Mouse (Mus musculus) mammary gland, adult 2 months (tissue): ENCODE measurements around the gene Pcolce. TPM values are rescaled to one million over a fixed set of nuclear protein-coding genes. Genes with fewer than 3 reads are reported as not detected.

Experiments used
- polyA plus RNA-seq: library from polyadenylated mRNA; depleted of rRNA; stranded (reverse); fragments of >200 nt; gene quantifications from 2 replicates; pipeline ENCODE4 v1.2.3, GENCODE M21; 2012; ENCODE audit warnings: low replicate concordance; rRNA removed

Pcolce gene
- polyA plus RNA-seq: 195 and 196 TPM in 2 replicates

DNA sequence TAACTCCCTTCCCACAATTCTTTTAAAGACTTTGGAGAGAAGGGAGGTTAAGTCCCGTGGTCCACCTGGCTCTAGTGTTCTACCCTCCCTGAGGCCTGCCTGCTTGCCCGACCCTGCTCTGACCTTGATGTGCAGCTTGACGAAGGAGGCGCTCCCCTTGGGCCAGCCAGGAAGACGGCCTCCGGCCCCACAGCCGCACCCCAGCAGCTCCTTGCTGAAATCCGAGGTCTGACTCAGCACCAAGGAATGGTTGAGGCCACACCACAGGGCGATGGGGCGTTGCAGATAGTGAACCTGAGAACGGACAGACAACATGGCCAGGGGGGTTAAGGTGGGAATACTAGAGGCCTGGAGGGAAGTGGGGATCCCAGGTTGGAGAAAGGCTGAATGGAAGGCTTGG, at the start of gene Pcolce:
Pcolce (minus strand) TSS at position 235 of the 400 bp plus-strand sequence.

DNA sequence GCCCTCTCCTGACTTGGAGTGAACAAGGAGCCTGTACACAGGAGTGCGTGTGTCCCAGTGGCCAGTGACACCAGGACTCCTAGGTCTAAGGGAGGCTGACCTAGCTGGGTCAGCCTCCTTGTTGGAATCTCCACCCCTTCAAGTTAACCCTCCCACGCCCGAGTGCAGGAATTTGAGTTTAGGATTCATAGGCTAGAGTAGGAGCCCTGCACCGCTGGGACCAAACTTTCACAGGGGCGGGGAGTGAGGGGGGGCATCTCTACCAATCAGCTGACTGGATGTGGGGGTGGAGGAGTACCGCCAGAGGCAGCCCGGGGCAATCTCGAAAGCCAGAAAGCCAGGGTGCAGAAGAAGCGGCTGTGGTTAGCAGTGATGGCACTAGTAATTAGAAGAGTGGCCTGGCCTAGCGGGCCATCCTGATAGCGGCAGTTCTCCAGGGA, 32.1 kb upstream of the Pcolce start, which contains the start of gene Irs3:
Irs3 (minus strand) TSS at position 63 of the 440 bp plus-strand sequence.

DNA sequence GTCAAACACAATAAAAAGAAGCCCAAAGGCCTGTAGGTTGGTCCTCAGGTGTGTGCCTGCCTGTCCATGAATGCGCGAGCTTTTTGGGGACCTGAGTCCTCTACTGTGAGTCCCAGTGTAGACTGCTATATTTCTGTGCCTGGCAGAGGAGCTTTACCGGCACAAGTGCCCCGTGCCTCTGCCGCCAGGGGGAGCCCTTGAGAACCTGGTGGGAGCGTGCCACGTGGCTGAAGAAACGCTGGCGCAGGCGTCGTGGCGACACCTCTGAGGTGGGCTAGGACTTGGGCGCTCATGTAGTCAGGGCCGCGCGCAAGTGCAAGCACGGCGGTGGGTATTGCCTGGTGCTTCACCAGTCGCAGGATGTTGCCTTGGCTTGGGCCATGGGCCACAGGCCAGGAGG, 27.5 kb upstream of the Pcolce start, which contains the start of gene Sap25:
Sap25 (plus strand) TSS at position 281 of the 400 bp plus-strand sequence.

DNA sequence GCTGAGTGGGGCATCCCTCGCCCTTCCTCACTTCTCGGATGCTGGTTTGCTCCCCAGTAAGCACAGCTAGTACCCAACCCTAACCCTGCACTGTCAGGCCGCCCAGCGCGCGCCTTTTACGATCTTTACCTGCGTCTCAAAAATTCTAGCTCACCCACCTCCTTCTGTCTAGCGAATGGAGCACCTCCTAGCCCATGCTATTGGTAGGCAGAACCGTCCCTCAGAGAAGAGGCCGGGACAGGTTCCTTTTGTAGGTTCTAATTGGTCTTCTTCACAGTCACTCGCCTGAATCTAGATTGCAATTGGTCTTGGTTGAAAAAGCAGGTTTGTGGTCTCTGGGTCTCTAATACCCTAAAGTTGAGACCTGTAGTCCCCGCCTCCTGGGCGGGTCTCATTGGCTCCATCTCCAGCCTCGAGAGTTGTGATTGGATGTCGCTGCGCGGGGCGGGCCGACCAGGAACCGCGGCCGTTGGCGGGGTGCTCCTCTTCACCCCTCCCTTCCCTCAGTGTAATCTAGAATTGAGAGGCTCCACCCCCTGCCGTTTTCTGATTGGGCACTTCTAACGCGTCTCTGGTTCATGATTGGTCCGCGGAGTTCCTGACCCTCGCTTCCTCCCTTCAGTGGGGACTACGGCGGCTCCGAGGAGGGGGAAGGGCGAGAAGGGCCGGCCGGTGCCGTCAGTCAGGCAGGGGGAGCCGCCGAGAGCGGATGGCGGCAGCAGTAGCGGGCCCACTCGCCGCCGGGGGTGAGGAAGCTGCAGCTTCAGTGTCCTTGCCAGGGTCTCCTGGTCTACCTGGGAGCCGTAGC, 15.1 kb upstream of the Pcolce start, which contains the start of the genes Fbxo24, Lrch4 and Gm20605:
Fbxo24 (minus strand) TSS at position 505 of the 808 bp plus-strand sequence.
Lrch4 (plus strand) TSS at position 624 of the 808 bp plus-strand sequence.
Gm20605 (plus strand) TSS at position 678 of the 808 bp plus-strand sequence.

DNA sequence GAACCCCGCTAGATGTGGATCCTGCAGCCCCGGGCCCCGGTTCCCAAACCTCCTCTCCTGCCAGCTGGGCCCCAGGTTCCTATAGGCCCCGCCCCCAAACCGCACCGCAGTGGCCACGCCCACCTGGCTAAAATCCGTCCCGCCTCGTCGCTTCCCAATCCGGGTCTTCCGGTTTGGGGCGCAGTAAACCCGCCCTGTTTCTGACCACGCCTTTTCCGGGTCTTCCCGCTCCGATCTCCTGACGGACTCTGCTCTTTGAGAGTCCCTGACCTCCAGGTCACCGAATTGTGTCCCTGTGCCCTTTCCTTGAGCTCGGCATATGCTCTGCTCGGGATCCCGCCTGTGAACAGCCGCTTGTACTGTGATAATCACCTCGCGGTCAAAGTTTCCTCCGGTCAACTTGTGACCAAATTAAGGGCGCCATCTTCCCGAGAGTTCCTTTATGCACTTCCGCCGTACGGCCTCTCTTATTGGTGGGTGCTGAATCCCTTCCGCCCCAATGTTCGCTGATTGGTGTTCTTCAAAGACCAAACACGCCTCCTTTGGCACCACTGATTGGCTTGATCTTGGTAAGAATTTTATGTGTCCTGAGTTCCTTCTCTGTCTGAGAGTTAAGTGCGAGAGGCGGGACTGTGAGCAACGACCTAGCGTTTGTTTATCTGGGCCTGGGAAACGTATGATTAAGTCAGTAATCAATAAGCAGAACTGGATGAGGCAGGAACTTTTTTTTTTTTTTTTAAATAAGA, 12.8 kb downstream of the Pcolce start, which contains the start of gene Mospd3:
Mospd3 (minus strand) TSS at position 440 of the 746 bp plus-strand sequence.

DNA sequence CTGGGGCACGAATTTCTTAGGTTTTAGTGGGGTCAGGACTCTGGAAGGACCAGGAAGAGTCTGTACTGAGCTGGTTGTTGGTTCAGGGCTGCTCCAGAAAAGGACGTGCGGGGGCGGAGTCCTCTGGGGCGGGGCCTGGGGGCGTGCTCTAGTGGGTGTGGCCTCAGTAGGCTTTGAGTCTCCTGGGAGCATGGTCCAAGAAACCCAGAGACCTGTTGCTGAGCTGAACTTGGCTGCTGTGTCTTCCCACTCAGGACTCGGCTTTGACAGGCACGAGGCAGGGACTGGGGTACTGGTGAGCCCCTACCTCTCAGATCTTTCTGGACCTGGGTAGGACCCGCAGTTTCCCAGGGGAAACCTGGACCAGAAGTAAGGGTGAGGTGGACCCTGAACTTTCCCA, 43.9 kb downstream of the Pcolce start, which contains the start of gene Tfr2:
Tfr2 (plus strand) TSS at position 176 of the 400 bp plus-strand sequence.

Other genes with a start within 250 kb of the Pcolce start
- gene Zan, start 136.7 kb downstream of the Pcolce start, polyA plus RNA-seq: 0.04 TPM in 2 replicates
- 34.5 and 48.0 TPM in 2 replicates for gene Pop7, start 111.3 kb downstream of the Pcolce start, polyA plus RNA-seq
- gene Gigyf1, start 95.2 kb downstream of the Pcolce start, polyA plus RNA-seq: 26.1 and 49.9 TPM in 2 replicates
- not detected in 2 replicates for gene Epo, start 80.5 kb downstream of the Pcolce start, polyA plus RNA-seq
- gene Gnb2, start 80.3 kb downstream of the Pcolce start, polyA plus RNA-seq: 1,024 and 1,186 TPM in 2 replicates
- 0.03 and 0.16 TPM in 2 replicates for gene Actl6b, start 60.3 kb downstream of the Pcolce start, polyA plus RNA-seq
- 4.6 and 7.3 TPM in 2 replicates for gene Tfr2, start 43.9 kb downstream of the Pcolce start, polyA plus RNA-seq
- 96.4 and 211 TPM in 2 replicates for gene Mospd3, start 12.7 kb downstream of the Pcolce start, polyA plus RNA-seq
- 0.53 and 0.63 TPM in 2 replicates for gene Fbxo24, start 15.2 kb upstream of the Pcolce start, polyA plus RNA-seq
- 119 and 157 TPM in 2 replicates for gene Lrch4, start 15.3 kb upstream of the Pcolce start, polyA plus RNA-seq
- 20.1 and 68.7 TPM in 2 replicates for gene Gm20605, start 15.4 kb upstream of the Pcolce start, polyA plus RNA-seq
- gene Sap25, start 27.6 kb upstream of the Pcolce start, polyA plus RNA-seq: 193 and 262 TPM in 2 replicates
- 34.2 and 68.9 TPM in 2 replicates for gene Irs3, start 31.9 kb upstream of the Pcolce start, polyA plus RNA-seq
- gene Agfg2, start 70.9 kb upstream of the Pcolce start, polyA plus RNA-seq: 28.7 and 51.6 TPM in 2 replicates
- 2.0 and 4.7 TPM in 2 replicates for gene Nyap1, start 127.8 kb upstream of the Pcolce start, polyA plus RNA-seq
- gene Tsc22d4, start 131.9 kb upstream of the Pcolce start, polyA plus RNA-seq: 106 and 238 TPM in 2 replicates
- gene Ppp1r35, start 165.1 kb upstream of the Pcolce start, polyA plus RNA-seq: 26.9 and 69.4 TPM in 2 replicates
- 33.1 and 36.6 TPM in 2 replicates for gene Mepce, start 173.9 kb upstream of the Pcolce start, polyA plus RNA-seq
- 1.1 and 2.3 TPM in 2 replicates for gene Zcwpw1, start 174.0 kb upstream of the Pcolce start, polyA plus RNA-seq
- gene Pilra, start 222.5 kb upstream of the Pcolce start, polyA plus RNA-seq: 3.9 and 13.9 TPM in 2 replicates
- gene Pilrb1, start 244.3 kb upstream of the Pcolce start, polyA plus RNA-seq: 3.8 and 10.5 TPM in 2 replicates